Mouse (Mus musculus) lung, postnatal 10 days (tissue): ENCODE results near the gene B3gnt7.

Source experiments
- DNase-seq: peaks from one replicate; pipeline ENCODE4 v3.0.0; 2021

The B3gnt7 gene

DNA sequence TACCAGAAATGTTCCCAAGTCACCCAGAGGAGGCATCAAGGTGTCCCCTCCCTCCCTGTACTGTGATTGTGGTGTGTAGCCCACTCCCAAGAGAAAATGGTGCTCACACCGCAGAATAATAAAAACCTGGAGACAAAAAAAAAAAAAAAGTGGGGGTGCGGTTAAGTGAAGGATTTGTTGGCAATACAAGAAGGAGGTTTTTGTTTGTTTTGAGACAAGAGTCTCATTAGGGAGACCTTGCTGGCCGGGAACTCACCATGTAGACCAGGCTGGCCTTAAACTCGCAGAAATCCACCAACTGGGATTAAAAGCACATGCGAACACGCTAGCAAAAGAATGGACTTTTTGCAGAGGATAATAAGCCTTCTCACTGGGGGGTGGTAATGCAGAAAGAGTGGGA, at the start of gene B3gnt7:
Gene B3gnt7, plus strand, starts transcription at position 301 of the 400 bp plus-strand sequence.
- no peak for DNase-seq

DNA sequence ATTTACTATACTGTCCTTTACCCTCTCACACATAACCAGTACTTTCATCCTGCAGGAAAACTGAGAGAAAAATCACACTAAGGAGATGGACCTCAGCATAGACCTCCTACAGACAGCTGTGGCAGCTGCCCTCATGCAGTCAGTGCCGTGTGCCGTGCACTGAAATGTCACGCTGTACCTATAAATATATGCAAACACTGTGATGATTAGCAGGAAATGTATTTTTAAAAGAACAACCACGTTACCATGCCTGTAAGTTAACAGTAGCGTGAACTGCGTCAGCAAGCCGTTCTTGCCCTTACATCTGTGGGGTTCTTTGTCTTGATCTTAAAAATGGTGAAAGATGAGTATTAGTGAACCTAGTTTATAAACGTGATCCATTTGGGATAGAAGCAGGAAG, 49.2 kb upstream of the B3gnt7 start:
- DNase-seq, result no peak

DNA sequence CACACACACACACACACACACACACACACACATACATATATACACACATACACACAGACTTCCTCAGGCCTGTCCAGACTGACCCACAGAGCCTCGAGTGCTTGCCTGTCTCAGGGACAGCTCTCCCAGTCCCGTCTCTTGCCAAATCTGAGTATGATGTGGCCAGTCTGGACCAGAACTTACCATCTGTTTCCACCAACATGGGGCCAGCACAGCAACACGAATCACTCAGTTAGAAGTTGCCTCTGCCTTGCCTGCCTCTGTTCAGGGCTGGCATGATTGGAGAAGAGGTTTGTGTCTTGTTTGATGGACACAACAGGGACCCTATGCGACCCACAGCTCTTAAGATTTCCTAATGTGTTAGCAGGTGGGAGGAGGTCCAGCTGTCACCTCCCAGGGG, 46.3 kb upstream of the B3gnt7 start:
- no peak for DNase-seq

DNA sequence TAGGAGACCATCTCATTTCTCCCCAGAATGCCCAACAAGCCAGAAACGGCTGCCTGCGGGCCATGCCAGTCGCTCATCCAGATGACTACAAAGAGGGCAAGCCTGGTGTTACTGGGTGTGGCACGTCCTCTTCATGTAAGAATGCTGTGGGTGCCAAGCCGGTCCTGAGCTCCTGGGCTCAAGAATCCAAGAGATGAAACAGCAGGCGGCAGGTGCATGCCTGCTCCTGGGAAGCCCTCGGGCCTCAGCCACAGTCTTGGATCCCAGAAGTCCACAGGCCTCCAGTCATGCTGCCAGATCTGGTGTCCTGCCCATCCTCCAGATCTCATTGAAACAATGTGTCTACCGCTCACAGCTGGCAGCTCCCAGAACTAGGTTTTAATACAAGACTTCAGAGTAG, 45.4 kb upstream of the B3gnt7 start:
- DNase-seq, result no peak

DNA sequence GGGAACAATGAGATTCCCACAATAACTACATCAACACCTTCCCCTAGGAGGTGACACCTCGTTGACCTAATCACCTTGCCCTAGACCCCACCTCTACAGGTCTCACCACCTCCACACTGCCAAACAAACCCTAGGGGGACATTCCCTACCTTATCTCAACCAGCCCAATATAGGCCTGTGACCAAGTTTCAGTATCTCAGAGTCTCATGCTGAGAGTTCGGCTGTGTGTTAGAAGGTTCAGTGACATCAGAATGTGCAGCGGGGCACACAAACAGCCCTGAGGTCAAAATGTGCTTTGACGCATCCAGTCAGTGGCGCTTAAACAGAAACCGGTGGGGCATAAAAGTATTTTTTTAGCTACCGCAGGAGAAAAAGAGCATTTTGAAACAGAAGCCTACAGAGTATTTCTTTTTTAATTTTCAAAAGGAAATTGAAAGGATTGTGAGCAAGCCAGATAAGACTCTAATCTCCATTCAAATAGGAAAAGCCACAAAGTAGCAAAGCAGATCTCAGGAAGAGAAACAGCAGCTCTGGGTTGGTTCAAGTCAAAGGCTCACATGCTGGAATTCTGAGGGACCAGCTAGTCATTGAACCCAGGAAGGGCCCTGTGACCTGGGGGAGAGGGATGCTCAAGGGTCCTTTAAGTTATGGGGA, 44.3 kb upstream of the B3gnt7 start:
- DNase-seq, result no peak

DNA sequence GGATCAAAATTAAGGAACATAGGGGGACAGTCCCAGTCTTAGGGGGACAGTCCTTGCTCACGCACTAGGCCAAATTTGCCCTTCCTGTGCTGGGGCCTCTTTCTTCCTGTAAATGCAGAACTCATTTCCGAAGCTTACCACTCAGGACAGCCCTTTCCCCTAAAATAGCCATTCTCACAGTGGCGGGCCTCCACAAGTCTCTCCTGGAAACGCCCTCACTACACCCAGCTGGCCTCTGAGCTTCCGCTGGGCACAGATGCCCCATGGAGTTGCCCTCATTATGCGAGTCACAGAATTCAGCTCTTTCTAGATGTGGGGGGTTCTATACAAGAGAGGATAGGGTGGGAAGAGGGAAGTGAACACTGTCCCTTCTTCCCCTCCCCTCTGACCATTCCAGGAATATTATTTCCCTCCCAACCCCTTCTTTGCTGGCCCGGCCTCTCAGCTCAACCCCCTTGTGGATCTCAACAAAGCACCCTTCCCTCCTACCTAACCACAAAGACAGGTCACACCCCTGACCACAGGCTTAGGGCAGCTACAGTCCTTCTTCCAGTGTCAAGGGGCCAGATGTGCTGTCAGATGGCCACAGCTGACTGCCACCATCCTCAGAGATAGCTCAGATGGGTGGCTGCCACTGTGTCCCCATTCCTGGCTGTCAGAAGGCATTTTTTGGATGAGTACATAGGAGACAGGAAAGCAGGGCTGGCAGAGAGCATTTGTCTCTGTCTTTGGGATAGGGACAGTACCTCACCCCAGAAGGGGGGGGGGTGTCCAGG, 38.9 kb upstream of the B3gnt7 start:
- DNase-seq, result peak; percentile 10

DNA sequence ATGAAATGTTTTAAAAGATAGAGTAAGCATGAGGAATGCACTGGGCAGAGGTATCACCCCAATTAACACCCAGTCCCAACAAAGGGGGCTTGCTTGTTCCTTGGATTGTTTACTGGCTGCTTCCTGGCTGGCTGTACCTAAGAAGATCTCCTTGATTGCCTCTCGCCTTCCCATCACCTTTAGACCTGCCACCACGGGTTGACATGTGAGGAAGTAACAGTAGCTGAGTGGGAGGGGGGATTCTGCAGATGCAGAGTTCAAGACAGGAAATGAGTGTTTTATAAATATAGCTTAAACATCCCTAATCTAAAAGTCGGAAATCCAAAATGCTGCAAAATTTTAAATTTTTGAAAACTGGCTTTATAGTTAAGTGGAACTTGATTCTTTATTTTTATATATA, 37.6 kb upstream of the B3gnt7 start:
- DNase-seq, result no peak

DNA sequence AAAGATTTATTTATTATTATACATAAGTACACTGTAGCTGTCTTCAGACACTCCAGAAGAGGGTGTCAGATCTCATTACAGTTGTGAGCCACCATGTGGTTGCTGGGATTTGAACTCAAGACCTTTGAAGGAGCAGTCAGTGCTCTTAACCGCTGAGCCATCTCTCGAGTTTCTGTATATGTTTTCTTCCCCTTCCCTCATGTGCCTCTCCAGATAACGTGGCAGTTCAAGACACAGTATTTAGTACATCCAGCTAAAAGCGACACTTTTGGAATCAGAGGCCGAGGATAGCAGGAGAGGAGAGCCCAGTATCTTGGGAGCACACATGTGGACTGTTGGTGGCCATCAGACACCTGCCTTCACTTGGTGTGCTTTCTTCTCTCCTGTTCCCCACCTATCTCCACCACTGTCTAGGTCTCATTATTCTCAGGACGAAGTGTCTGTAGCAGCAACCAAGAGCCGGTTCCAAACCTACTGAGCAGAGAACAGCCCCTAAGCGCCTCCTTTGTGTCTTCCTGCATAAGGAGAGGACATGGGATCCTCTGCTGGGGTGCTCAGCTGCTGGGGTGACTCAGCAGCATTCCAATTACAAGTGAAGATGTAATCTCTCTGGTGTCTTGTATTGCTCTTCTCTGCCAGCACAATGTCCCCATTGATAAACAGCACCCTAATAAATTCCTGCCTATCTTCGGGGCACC, 34.0 kb upstream of the B3gnt7 start:
- no peak for DNase-seq

DNA sequence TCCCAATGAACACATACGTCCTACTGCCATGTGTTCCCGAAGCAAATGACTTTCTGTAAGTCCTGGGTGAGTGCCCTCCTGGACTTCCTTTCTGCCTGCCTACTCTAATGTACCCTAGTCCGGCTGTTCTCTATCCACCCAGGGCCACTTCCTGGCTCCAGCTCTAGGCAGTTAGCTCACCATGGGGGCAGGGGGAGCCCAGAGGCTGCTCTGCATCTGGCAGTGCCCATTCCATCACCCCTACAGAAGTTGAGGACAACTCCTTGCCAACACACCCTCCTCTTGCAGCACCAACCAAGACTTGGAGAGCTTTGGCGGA, 33.5 kb upstream of the B3gnt7 start:
- no peak for DNase-seq

DNA sequence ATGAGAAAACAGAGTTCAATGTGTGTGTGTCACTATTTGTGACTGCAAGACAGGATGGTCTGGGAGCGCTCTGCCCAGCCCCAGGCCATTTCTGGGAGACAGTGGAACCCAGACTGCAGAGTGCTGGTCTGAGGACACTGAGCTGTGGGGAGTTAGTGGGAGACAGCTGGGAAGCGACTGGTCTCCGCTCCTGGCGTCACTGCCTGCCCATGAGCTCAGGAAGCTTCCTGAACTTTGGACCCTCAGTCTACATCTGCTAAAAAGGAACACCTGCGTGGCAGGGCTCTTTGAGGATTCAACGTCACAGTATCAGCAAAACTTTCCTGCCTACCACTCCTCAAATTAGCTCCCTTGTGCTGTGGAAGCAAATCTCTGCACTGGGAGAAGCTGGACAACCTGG, 30.9 kb upstream of the B3gnt7 start:
- DNase-seq, result no peak

DNA sequence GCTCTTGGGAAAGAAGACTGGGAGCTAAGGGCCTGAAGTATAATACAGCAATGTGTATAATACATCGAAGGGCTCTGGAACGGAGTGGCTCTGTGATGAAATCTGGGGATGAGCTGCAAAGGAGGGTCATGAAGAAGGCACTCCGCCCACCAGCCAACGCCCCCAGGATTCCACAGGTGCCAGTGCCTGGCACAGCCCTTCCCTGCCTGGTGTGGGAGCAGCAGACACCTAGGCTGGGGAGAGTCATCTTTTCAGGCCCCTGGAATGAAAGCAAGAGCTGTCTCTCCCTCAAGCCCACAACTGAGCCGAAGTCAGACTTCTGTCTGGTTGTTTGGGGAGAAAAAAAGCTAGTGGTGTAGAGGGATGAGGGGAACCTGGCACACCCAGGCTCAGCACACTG, 25.6 kb upstream of the B3gnt7 start:
- DNase-seq, result no peak

DNA sequence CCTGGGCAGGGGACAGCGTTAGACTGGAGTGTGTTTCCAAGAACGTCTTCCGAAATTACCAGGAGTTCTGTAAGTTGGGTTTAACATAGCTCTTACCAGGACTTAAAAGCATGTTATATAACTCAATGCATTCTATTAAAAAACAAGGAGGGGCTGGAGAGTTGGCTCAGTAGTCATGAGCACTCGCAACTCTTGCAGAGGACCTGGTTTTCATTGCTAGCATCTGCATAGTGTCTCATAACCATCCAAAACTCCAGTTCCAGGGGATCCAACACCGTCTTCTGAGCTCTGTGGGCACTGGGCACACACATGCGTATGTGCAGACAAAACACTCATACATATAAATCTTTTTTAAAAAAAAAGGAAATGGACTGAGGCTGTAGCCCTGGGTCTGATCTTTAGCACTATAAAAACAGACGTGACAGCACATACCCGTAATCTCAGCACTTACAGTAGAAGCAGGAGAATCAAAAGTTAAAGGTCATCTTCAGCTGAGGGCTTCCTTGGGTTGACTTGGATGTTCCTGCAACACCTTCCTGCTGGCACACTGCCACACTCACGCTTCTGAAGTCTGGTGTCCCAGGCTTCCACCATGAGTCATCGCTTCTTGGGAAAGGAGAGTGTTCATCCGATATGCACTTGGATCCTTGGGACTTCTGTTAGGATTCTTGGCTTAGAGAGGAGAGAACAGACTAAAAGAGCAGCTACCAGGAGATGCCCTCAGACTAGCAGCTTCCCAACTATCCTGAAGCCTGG, 20.7 kb upstream of the B3gnt7 start:
- DNase-seq, result no peak

DNA sequence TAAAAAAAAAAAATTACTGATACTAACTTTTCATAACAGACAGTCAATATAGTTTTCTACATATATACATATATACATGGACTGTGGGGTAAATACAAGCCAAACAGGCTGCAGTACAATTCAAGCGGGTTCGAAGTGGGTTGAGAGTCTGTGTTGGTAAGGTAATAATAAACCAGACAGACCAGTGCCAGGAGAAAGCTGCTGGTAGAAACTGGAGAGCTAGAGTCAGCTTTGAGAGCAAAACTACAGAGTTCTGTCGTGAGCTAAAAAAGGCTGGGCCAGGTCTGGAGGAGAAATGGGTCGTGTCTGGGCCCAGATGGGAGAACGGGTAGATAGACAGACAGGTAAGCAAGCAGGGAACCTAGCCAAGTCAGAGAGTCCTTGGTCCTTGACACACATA, 18.5 kb upstream of the B3gnt7 start:
- DNase-seq, result no peak

DNA sequence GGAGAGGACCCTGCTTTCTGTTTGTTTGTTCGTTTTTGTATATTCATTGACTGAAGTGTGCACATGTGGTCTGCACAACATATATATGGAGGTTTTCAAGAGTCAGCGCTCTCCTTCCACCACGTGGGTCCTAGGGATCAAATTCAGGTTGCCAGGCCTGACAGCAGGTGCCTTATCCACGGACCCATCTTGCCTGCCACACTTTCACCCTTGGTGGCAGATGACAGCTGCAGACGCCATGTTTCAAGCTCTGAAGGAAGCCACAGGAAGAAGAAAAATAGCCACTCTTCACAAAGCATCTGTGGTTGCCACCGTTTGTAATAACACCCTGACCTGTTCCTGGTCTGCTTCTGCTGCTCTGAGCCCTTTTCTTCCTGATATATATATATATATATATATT, 17.3 kb upstream of the B3gnt7 start:
- DNase-seq, result no peak

DNA sequence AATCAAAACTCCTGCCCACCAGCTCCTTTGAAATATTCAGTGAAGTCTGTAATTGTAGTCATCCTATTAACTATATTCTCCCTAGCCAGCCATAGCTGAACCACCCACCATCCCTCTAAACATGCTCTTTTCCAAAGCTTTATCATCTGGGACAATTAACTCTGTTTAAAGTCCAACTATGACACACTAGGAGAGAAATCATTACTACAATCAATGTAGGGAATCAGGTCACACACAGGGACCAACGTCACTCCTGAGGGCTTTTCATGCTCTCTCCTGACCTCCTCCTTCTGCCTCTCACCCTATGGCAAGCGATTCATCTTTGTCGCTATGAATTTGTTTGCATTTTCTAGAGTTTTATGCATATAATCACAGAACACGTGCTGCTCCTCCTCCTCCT, 15.2 kb upstream of the B3gnt7 start:
- DNase-seq, result no peak

DNA sequence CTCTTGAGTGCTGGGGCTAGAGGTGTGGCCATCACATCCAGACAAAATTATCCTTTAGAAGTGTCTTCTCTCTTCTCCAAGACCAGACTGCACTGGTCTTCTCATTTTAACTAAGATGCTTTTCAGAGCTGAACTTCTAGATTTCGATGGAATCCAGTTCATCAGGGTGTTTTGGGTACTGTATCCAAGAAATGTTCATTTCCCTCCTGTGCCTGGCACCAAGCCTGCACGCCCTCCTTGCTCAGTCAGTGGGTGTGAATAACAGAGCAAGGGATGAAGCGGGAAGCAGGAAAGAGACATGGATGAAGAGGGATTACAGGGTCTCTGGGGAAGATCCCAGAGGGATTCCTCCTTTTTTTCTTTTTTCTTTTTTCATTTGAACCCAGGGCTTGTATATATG, 12.2 kb upstream of the B3gnt7 start:
- DNase-seq, result no peak

DNA sequence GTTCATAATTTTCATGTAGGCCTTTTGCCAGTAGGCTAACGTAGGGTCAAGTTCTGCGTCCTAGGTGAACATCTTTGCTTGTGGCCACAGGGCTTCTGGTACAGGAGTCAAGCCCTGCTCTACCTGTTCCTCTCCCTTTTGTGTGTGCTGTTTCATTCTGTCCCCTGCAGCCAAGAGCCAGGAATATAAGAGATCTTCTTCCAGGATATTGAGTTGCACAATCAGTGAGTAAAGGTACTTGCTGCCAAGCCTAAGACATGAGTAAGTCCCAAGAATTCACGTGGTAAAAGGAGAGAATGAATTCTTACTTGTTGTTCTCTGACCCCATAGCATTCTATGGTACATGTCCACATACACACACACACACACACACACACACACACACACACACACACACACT, 9.5 kb upstream of the B3gnt7 start:
- DNase-seq, result no peak

DNA sequence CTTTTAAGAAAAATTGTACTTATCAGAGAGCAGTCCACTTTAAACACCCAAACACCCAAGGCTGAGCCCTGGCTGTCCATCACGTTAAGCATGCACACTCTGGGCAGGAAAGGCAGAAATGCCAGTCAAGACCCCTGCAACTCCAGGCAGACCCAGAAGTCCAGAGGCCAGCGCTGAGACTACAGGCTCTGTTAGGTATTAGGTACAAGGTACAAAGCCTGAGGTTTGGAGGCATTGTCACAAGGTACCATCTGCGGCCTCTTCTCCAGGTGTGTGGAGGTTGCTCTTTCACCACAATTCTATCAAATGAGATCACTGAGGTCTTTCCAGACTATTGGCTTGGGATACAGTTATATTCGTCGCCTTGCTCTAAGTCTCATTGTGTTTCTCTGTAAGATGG, 8.8 kb upstream of the B3gnt7 start:
- DNase-seq, result no peak

DNA sequence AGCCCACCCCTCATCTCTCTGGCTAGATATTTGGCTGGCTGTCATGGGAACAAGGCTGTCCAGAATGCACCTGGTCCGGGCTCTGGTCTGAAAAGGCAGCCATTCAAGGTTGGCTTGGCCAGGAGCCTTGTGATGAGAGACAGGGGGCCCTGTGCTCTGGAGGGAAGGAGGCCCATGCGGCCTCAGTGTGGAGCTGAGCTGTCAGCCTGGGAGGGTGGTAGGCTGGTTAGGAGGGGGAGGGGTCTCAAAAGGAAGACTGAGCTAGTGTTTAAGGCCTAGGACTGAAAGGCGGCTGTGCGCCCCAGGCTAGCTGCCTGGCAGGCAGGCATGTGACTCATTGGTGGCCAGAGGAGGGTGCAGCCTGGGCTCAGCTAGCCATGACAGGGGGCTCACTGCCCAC, 8.2 kb upstream of the B3gnt7 start:
- DNase-seq, result no peak

DNA sequence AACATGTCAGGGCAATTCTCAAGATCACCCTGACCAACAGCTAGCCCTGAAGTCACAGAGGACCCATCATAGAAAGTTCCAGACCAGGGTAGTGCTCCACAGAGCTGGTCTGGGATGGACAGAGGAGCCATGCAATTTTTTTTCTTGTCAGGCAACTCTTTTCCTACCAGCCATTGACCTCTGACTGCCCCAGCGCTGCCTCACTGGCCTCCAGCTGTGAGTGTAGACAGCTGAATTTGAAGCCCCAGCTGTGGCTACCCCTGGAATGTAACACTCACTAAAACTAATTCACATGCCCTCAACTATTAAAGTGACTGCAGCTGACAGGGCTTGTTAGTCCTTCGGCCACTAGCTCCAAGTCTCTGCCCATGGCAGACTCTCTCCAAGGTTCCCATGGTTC, 2.5 kb upstream of the B3gnt7 start:
- no peak for DNase-seq

DNA sequence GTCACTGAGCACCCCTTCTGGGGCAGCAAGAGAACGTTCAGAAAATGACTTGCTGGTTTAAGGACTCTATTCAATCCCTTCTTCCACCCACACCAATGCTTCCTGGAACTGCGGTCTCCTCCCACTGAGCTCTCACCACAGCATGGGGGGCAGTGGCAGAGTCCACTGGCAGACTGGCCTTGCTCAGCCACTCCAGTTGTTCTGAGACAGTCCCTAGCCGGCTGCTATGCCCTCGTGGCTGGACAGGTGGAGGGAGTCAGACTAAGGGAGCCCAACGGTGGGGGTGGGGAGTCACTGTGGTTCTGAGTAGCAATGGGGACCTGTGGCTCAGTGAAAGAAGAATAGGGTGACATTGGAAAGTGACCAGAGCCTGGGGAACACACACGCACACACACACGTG, 1.9 kb upstream of the B3gnt7 start:
- DNase-seq, result no peak

DNA sequence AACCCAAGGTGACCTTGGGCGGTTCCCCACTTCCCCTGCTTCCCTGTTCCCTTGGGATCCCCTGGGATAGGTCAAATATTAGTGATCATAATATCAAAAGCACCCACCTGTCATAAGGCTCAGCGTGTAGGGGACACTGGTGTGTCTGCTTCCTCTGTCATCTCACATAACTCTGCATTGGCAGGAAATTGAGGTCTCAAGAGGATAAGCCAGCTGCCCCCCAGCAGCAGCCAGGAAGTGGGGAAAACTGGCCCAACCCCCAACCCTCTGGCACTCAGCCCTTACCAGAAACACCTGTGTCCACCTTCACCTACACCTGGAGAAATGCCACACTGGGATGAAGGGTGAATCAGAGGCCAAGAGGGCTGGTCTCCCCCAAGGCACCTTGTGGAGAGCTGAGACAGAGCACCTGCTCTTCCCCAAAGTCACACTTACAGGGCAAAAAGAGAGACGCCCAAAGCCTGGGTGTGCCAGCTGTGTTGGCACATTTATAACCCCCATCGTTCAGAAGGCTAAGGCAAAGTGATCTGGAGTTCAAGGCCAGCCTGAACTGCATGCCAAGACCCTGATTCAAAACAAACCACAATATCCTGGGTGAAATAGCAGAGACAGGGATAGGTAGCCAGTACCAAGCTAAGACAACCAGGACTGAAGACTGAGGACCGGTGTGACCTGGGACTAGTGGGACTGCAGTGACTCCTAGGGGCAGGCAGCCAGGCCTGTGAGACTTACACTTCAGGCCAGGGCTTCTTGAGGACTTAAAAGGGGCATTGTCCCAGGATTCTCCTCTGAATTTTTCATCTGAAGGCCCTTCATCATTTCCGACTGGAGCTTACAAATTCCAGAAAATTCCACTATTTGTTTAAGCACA, 1.2 kb upstream of the B3gnt7 start:
- no peak for DNase-seq
